Mouse (Mus musculus) myocyte (in vitro differentiated cells): Measurements from ENCODE around the gene Rgl1.

Source experiments
- MAX ChIP-seq: IDR thresholded peaks from one replicate; pipeline ENCODE4 v1.6.1; 2011; ENCODE audit warnings: low read depth, mild to moderate bottlenecking, control low read depth
- POLR2A ChIP-seq: IDR thresholded peaks from one replicate; pipeline ENCODE4 v1.6.1; 2011; ENCODE audit warnings: low read depth, mild to moderate bottlenecking, control low read depth, moderate library complexity; ENCODE audit not compliant: insufficient read length

DNA sequence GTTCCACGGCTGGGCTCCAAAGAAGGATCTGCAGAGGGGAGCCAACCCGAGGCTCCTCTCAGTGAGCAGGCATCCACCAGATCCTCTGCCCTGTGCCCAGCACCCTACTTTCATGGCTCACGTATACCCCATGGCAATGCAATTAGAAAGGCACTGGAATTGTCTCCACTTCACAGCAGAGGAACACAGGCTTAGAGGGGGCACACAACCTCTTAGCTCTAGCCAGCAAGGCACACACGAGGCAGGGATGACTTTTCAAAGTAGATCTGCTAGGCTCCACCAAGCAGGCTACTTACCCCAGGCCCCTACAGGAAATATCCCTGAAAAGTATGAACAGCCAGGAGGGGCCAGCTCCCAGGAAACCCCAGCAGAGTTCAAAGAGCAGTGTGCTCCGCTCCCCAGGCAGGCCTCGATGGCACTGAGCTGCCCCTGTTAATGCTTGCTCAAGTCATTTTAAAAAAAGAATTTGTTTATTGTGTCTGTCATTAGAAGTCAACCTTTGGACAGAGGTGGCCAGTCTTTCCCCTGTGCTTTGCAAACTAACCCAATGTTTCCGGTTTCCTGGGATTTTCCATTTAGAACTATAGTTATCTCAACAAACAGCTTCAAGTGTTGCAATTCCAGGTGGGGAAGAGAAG, 151.3 kb downstream of the Rgl1 start:
- TF ChIP-seq POLR2A: no peak
- TF ChIP-seq MAX: no peak
